Mouse (Mus musculus) lung, postnatal 36 days (tissue): Measurements from ENCODE around the gene Scarf1.
A peak's percentile ranks its signal among the peaks of the same experiment; 100 is the strongest.

Experiments
- DNase-seq: peaks from one replicate; pipeline ENCODE4 v3.0.0; 2022; ENCODE audit warnings: mixed read lengths

Gene Scarf1

GRCm38 (mm10) chr11:75512301-75513018 is 880 bp upstream of the Scarf1 start:
- DNase-seq: no peak

- DNase-seq: no peak
Measured at GRCm38 (mm10) chr11:75515186-75515585, 1.8 kb downstream of the Scarf1 start.

- DNase-seq: no peak
Measured at GRCm38 (mm10) chr11:75519834-75520633, 6.7 kb downstream of the Scarf1 start.

DNA sequence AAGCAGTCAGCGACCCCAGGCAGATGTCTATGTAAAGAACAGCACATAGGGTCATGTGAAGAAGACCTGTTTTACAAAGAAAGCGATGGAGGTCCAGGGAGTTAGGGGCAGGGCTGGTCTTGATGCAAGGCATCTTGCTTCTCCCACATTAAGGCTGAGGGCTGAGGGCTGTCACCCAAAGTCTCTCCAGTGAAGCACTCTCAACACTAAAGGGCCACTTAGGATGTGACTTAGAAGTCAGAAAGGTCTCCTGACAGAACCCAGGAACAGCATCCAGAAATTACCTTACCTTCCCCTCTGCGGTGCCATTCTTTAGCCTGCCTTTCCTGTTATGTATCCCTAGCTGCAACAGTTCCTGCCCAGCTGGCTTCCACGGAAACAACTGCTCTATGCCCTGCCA is 8.3 kb downstream of the Scarf1 start:
- peak; percentile 71 for DNase-seq

GRCm38 (mm10) chr11:75522793-75523192 is 9.5 kb downstream of the Scarf1 start:
- no peak for DNase-seq

- no peak for DNase-seq
Measured at GRCm38 (mm10) chr11:75525531-75526125, 12.3 kb downstream of the Scarf1 start.

DNA sequence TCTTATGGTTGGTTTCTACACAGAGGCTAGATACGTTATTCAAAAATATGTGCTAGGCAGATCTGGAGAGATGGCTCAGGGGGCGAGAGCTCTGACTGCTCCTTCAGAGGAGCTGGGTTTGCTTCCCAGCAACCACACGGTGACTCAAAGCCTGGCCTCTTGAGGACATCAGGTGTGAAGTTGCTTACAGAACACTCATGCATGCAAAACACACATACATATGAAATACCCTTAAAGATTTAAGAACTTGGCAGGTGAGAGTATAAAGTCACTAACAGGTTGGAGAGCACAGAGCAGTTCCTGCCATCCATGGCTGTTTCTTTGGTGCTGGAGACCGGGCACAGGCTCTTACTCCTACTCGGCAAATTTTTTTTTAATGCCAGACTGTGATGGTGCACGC is 13.6 kb downstream of the Scarf1 start:
- no peak for DNase-seq

GRCm38 (mm10) chr11:75529771-75530170 is 16.4 kb downstream of the Scarf1 start:
- DNase-seq: no peak

DNA sequence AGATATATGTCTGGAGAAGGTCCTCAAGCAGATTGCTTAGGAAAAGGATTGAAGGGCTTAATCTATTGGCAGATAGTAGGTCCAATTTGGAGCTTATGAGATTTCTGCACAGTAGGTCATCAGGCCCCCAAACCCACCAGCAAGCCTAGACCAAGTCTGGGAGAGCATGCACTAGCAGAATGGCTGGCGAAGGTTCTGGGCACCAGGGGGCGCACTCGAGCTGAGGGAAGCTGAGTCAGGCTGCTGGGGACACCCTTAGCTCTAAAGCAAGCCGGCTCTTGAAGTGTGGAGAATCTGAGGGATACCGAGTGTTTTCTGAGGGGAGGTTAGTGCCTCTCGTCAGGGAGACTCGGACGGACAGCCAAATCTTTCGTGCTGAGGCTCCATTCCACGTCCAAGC is 17.0 kb downstream of the Scarf1 start:
- peak; percentile 97 for DNase-seq

DNA sequence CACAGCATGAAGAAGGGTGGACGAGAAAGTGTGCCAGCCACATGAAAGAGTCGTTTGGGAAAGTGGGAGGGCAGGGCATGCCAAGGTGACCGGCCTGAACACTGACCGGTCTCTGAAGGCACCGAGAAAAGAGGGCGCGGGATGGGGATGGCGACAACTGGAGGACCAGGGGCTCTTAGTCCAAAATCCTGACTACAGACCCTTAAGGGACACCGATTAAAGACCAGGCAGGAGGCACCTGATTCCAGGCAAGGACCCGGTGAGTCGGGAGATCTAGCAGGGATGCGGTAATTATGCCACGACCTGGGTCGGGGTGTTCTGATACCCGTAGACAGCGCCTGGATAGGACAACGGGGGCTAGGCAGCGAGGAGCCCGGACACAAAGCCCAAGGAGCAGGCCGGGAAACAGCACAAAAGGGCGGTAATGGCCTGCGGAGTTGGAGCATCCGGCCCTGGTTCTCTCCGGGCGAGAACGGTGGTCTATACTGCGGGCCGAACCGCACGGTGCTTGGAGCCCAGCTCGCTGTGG is 17.6 kb downstream of the Scarf1 start:
- no peak for DNase-seq

DNA sequence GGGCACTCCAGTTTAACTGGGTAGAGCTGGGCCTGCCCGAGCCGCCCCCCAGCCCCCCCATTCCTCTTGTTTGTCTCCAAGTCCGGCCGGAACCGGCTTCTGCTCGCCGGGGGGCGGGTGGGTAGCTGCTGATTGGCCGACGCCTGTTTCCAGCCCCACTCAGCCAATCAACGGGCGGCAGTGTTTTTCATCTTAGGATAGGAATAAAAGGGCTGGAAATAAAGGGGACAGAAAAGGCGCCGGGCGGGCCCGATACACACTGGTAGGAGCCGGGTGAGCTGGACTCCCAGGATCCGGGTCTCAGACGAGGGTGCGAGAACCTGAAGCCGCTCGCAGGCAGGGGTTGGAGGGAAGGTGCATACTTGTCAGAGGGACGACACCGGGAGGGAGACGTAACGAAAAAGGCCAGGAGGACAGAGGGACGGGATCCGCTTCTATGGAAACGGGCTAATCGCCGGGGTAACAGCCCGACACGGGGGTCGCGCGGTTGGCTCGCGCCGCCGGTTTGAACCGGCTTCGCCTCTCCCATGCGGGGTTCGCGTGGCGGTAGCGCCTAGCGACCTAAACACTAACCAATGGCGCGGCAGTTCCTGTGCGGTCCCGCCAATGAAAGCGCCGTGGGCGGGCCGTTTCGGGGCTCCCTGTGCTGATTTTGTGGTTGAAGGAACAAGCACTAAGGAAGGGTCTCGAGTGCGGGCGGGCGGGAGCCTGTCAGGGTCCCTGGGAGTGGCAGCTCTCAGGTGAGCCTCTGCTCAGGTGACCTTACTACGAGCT is 18.3 kb downstream of the Scarf1 start, which contains the start of gene Slc43a2:
TSS of gene Slc43a2 (plus strand) at position 226 of the 774 bp plus-strand sequence.
- peak; percentile 97 for DNase-seq

- DNase-seq: peak; percentile 64
Measured at GRCm38 (mm10) chr11:75532340-75533277, 19.3 kb downstream of the Scarf1 start.

DNA sequence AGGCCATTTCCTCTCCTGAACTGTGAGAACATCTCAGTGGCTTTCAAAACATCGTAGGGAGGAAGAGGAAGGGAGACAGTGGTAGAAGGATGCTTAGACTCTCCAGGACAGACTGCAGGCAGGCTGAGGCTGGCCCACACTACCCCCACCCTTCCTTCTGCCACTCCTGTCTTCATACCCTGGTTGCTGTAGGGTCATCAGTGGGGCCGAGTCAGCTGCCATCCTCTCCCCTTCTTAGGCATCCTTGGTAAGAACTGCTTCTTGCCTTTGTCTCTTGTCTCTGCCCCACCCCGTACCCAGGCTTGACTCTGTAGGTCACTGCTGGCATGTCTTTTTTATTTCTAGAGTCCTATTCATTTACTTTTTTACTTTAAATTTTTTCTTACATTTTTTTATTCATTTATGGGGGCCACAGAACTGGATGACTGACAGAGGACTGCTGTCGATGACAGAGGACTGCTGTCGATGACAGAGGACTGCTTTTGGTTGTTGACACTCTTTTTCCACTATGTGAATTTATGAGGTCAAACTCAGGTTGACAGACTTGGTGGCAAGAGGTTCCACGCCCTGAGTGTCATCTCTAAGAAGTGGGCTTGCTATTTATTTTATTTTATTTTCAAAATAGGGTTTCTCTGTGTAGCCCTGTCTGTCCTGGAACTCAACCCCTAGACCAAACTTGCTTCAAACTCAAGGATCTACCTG is 20.1 kb downstream of the Scarf1 start:
- DNase-seq: no peak

DNA sequence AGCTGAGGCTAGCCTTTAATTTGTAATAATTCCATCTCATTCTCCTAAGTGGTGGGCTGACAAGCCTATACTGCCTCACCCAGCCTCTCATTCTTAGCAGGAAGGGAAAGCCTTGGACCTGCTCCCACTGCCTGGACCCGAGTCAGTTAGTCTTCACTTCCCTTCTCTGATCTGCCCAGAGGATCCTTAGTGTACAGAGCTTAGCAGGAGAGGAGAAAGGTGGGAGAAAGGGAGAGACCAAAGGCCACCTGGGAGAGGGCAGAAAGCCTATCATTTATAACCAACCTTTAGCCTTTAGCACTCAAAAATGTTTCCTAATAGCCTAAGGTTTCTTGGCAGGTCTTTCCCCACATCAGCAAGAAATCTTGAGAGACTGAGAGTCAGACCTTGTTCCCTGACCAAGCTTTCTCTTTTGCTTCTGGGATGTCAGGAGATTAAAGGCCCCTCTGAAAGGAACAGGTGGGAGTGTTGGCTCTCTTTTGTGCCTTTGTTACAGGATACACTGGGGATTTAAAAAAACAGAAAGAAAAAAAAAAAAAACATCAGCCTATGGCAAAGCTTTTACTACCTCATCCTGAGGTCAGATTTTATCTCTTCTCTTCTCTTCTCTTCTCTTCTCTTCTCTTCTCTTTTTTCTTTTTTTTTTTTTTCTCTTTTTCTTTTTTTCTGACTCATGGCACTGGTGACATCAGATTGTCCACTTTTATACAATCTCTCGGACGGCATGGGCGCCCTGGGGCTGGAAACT is 21.1 kb downstream of the Scarf1 start:
- no peak for DNase-seq

DNA sequence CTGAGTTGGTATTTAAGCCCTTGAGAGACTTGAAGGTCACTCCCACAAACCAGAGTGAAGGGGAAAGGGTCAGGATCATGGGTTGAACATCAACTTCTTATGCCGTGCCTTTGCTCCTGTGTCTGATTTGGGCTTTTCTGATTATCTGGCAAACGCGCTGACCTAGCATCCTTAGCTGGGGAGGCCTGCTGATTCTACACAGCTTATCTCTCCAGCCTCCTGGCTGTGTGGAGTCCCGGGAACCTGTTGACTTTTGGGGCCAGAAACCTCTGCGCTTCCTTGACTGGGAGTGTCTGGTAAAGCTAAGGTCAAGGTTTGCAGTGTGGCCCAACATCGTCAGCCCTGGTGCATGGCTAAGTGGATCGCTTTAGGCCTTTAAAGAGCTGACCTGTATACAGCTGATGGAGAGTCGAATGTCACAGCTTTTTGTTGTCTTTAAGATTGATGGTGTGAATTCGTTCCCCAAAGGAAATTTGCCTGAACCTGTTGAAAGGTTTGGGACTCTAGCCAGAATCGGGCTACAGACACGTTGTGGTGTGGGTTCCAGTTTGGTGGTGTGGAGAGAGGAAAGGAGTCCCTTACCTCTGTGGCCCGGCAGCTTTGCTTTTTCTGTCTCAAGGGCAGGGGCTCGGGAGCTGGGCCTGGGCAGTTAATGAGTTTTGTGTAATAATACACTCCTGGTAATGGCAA is 21.9 kb downstream of the Scarf1 start:
- no peak for DNase-seq

DNA sequence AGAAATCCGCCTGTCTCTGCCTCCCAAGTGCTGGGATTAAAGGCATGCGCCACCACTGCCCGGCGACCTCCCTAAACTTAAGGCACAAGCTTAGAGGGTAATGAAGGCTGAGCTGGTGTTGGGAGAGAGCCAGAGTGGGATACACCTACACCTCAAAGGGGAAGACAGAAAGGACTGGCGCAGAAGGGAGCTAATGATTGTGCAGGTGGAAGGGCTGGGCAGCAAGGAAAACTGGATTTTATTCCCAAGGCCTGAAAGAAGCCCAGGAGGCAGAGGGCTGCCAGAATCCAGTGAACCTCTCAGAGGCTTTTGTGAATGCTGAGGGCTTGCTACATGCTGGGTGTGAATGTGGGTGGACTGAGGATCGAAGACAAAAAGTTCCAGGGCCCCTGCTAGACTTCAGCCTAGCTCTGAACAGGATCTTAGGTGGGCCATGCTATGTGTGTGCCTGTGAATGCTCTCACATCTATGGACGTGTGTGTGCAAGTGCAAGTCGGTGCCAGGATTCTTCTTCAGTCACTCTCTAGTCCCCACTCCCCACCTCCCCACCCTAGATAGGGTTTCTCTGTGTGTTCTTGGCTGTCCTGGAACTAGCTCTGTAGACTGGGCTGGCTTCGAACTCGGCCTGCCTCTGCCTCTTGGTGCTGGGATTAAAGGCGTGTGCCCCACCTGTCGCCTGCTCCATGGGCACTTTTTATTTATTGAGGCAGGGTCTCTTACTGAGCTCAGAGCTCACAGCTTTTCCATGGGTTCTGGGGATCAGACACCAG is 23.1 kb downstream of the Scarf1 start:
- DNase-seq: no peak

- DNase-seq: no peak
Measured at GRCm38 (mm10) chr11:75537025-75537414, 23.7 kb downstream of the Scarf1 start.

DNA sequence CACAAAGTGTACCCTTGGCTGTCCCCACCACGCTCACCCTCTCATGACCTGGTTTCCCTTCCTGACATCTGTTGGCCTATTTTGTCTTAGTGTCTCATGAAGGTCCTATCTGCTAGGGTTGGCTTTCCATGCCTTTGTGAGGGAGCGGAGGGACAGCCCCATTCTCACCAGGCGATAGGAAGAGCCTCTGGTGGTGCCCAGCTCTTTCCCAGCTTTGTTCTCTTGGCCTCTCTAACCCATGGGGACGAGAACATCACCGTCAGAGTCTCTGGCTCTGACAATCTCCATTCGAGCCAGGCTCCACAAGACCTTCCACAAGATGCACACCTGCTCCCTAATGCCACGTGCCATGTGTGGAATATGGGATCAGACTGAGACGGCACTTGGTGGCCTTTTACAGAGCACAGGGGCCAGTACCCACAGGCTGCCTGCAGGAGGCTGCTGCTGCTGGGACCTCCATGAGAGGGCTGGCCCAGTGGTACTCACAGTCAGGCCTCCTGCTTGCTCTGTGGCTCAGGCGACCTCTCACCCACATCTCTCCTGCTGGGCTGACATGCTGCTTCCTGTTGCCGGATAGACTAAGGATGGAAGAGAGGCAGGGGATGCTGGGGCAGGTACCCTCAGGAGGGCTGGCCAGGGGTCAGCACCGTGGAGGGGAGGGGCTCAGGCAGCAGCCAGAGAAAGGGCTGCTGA is 24.3 kb downstream of the Scarf1 start:
- no peak for DNase-seq
